Mouse (Mus musculus) ES-Bruce4 (cell line): ENCODE measurements at regions not wholly inside any gene's neighbourhood (a gene's known extent, or its start where the extent isn't known, plus 50 kb on each side); places are given as distances from the start of the nearest gene placed in this dataset.

Experiments used
- CTCF ChIP-seq: IDR thresholded peaks from one replicate; pipeline ENCODE4 v1.8.1; 2011; ENCODE audit warnings: low read depth, low read length
- POLR2A ChIP-seq: IDR thresholded peaks from one replicate; pipeline ENCODE4 v1.8.1; 2011; ENCODE audit warnings: low read length; ENCODE audit not compliant: insufficient read depth

GRCm38 (mm10) chr12:32640591-32640990, 178.8 kb upstream of the Nampt start:
- TF ChIP-seq POLR2A (no peak), CTCF (no peak)
